Mouse (Mus musculus): ENCODE data around the gene Gm5294. TPM values are rescaled to one million over a fixed set of nuclear protein-coding genes. Genes with fewer than 3 reads are reported as not detected.

The Gm5294 gene
- total and polyA plus RNA-seq, 3 experiments, result not detected

DNA sequence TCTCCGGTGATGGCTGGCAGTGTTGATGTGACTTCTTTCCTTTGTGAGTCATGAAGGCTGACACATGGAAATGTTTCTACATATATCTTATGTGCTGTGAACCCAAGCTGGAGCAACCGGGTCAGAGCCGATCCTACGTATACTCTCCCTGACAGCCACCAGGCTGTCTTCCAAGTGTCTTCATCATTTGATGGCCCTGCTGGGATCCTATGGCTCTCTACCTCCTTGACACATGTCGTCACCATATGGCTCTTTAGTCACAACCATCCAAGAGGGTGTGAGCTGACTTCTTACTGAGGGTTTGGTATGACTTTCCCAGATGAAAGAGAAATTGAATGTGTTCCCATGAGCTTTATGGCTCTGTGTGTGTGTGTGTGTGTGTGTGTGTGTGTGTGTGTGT is 15.6 kb upstream of the Gm5294 start:
- no peak for ATAC-seq (ENCODE audit: extremely low read depth, insufficient number of reproducible peaks, low FRiP score, poor library complexity, severe bottlenecking)
- Histone ChIP-seq H3K9me3 (replicated peaks) (no peaks in the 10 kb centered on the region), H3K27me3 (ENCODE audit: insufficient read depth, low read length) (no peaks in the 10 kb centered on the region), H3K36me3 (replicated peaks) (no peaks in the 10 kb centered on the region), H3K4me3 (ENCODE audit: low read depth, low read length) (no peak overlapping the region), H3K4me1 (ENCODE audit: insufficient read depth, low read depth, low read length) (no peaks in the 10 kb centered on the region; the same call in 1 of the 2 replicates)
- DNase-seq (ENCODE audit: low spot score), result no peak
- TF ChIP-seq GATA1 (IDR thresholded peaks at IDR 0.05; ENCODE audit: borderline replicate concordance, low read length) (no peak), TAL1 (conservative IDR thresholded peaks at IDR 0.05; ENCODE audit: low read depth, low read length) (no peak), POLR2AphosphoS5 (IDR thresholded peaks at IDR 0.05; ENCODE audit: insufficient replicate concordance, low read depth, low read length) (no peak), GATA2 (IDR thresholded peaks at IDR 0.05; ENCODE audit: borderline replicate concordance, low read depth, low read length) (no peak), CTCF (IDR thresholded peaks at IDR 0.05; ENCODE audit: low read depth, low read length) (no peak)

DNA sequence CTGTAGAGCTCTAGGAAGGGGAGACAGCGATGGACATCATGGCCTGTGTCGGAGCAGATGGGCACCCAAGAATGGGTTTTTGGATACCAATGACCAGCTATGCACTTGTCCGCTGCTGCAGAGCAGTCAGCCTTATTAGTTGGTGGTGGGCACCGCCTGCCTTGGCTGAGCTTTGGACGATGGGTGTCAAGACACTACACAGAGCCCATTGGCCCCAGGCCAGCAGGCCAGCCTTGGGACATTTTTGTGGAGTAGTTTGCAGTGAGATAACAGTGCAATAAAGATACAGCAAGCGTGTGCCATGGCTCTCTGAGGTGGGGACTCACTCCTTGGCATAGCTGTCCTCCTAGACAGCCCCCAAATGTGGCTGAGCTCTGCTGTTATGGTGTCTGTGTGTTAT is 10.1 kb upstream of the Gm5294 start:
- H3K9me3 ChIP-seq (replicated peaks), result no peaks in the 10 kb centered on the region
- H3K36me3 ChIP-seq (replicated peaks), result no peaks in the 10 kb centered on the region
- TF ChIP-seq TAL1 (conservative IDR thresholded peaks at IDR 0.05; ENCODE audit: low read depth, low read length), result no peak
- no peak for TF ChIP-seq CTCF (IDR thresholded peaks at IDR 0.05; ENCODE audit: low read depth, low read length)
- TF ChIP-seq GATA1 (IDR thresholded peaks at IDR 0.05; ENCODE audit: borderline replicate concordance, low read length), result no peak
- no peak for TF ChIP-seq POLR2AphosphoS5 (IDR thresholded peaks at IDR 0.05; ENCODE audit: insufficient replicate concordance, low read depth, low read length)
- TF ChIP-seq GATA2 (IDR thresholded peaks at IDR 0.05; ENCODE audit: borderline replicate concordance, low read depth, low read length), result no peak
- DNase-seq (ENCODE audit: low spot score) (no peak), ATAC-seq (ENCODE audit: extremely low read depth, insufficient number of reproducible peaks, low FRiP score, poor library complexity, severe bottlenecking) (no peak; the same call in 1 of the 2 replicates)
- no peaks in the 10 kb centered on the region; the same call in 1 of the 2 replicates for H3K4me1 ChIP-seq (ENCODE audit: insufficient read depth, low read depth, low read length)
- no peak overlapping the region for H3K4me3 ChIP-seq (ENCODE audit: low read depth, low read length)
- no peaks in the 10 kb centered on the region for H3K27me3 ChIP-seq (ENCODE audit: insufficient read depth, low read length)

DNA sequence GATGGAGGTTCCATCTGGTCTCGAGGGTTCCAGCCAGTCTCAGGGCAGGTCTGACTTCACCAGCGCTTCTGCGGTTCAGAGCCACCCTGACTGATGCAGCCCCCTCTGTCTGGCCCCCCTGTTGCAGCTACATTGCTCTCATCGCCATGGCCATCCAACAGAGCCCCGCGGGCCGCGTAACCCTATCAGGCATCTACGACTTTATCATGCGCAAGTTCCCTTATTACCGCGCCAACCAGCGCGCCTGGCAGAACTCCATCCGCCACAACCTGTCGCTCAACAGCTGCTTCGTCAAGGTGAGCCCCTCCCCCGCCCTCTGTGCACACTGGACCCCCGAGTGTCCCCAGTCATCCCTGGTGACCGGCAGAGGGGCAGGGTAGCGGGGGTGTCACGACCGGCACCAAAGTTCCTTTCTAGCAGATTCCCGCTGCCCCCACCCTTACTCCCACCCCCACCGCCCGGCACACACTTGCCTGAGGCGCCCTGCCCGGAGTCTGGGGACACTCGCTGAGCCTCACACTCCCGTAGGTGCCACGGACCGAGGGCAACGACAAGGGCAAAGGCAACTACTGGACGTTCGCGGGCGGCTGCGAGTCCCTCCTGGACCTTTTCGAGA is 945 bp downstream of the Gm5294 start:
- peaks cover 18% of the 10 kb centered on the region for H3K9me3 ChIP-seq (replicated peaks)
- no peak overlapping the region; the same call in 1 of the 2 replicates for H3K4me3 ChIP-seq (ENCODE audit: low read depth, low read length)
- H3K27me3 ChIP-seq (ENCODE audit: insufficient read depth, low read length), result no peaks in the 10 kb centered on the region
- DNase-seq (ENCODE audit: low spot score) (no peak), ATAC-seq (ENCODE audit: extremely low read depth, insufficient number of reproducible peaks, low FRiP score, poor library complexity, severe bottlenecking) (no peak)
- H3K36me3 ChIP-seq (replicated peaks), result no peaks in the 10 kb centered on the region
- TF ChIP-seq GATA2 (IDR thresholded peaks at IDR 0.05; ENCODE audit: borderline replicate concordance, low read depth, low read length) (no peak), POLR2AphosphoS5 (IDR thresholded peaks at IDR 0.05; ENCODE audit: insufficient replicate concordance, low read depth, low read length) (no peak), TAL1 (conservative IDR thresholded peaks at IDR 0.05; ENCODE audit: low read depth, low read length) (no peak), CTCF (IDR thresholded peaks at IDR 0.05; ENCODE audit: low read depth, low read length) (no peak), GATA1 (IDR thresholded peaks at IDR 0.05; ENCODE audit: borderline replicate concordance, low read length) (no peak)
- no peaks in the 10 kb centered on the region for H3K4me1 ChIP-seq (ENCODE audit: insufficient read depth, low read depth, low read length)

DNA sequence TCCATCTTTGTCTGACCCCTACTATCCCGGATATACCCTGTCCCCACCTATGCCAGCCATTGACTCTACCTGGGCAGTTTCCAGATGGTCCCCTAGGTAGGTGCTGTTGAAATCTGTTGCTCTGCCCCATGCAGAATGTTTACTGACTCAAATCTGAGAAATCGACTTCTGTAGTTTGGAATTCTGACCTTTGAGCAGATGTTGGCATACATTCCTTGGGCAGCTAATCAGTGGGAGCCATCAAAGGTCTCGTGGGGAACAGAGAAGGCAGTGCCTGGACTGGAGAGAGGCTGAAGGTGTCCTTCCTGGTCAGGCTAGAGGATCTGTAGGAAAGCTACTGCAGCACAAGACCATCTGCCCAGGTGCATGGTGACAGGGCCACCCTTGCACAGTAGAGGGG is 5.2 kb downstream of the Gm5294 start:
- TF ChIP-seq POLR2AphosphoS5 (IDR thresholded peaks at IDR 0.05; ENCODE audit: insufficient replicate concordance, low read depth, low read length) (no peak), GATA1 (IDR thresholded peaks at IDR 0.05; ENCODE audit: borderline replicate concordance, low read length) (no peak), TAL1 (conservative IDR thresholded peaks at IDR 0.05; ENCODE audit: low read depth, low read length) (no peak), CTCF (IDR thresholded peaks at IDR 0.05; ENCODE audit: low read depth, low read length) (no peak), GATA2 (IDR thresholded peaks at IDR 0.05; ENCODE audit: borderline replicate concordance, low read depth, low read length) (no peak)

DNA sequence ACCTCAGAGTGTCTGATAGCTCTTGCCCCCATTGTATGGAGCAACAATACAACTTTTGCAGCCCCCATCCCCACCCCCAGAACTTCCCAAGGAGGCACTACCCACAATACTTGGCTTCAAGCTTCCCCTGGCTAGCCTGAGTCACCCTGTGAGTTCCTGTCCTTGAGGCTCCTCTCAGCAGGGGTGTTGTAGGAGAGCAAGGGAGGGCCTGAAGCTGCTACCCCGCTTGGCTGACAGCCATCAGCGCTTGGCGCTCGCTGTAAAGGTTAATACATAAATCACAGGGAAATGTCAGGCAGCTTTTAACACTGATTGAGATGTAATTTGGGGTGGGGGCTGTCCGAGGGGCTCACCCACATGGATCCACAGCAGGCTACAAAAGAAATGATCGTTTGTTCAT is 13.5 kb downstream of the Gm5294 start:
- DNase-seq (ENCODE audit: low spot score) (no peak), ATAC-seq (ENCODE audit: extremely low read depth, insufficient number of reproducible peaks, low FRiP score, poor library complexity, severe bottlenecking) (no peak)
- no peaks in the 10 kb centered on the region for H3K36me3 ChIP-seq (replicated peaks)

More for the DNA sequence above, 5.2 kb downstream of the Gm5294 start:
- Histone ChIP-seq H3K36me3 (replicated peaks) (no peaks in the 10 kb centered on the region), H3K4me3 (ENCODE audit: low read depth, low read length) (no peak overlapping the region), H3K4me1 (ENCODE audit: insufficient read depth, low read depth, low read length) (no peaks in the 10 kb centered on the region), H3K9me3 (replicated peaks) (peaks cover 8% of the 10 kb centered on the region; the same call in 1 of the 2 replicates), H3K27me3 (ENCODE audit: insufficient read depth, low read length) (no peaks in the 10 kb centered on the region)
- ATAC-seq (ENCODE audit: extremely low read depth, insufficient number of reproducible peaks, low FRiP score, poor library complexity, severe bottlenecking) (no peak), DNase-seq (ENCODE audit: low spot score) (no peak)

DNA sequence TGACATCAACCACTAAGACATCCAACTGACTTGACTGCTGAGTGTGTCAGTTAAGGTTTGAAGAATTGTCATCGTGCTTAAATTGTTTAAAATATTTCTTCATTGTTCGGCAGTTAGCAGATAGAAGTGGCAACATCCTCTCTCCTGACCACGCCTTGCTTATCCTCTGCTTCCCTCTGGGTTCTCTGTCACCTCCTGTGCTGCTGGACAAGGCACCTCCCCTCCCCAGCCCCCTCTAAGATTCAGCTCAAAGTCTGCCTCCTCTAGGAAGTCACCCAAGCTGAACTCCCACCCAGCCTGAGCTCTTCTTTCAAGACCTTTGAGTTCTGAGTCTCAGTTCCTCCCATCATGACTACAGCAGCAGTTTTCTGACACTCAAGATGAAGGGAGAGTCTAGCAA is 15.0 kb downstream of the Gm5294 start:
- H3K36me3 ChIP-seq (replicated peaks), result no peaks in the 10 kb centered on the region
- DNase-seq (ENCODE audit: low spot score), result no peak
- no peak overlapping the region for H3K4me3 ChIP-seq (ENCODE audit: low read depth, low read length)
- no peak for ATAC-seq (ENCODE audit: extremely low read depth, insufficient number of reproducible peaks, low FRiP score, poor library complexity, severe bottlenecking)
- no peak for TF ChIP-seq TAL1 (conservative IDR thresholded peaks at IDR 0.05; ENCODE audit: low read depth, low read length)
- no peak for TF ChIP-seq GATA1 (IDR thresholded peaks at IDR 0.05; ENCODE audit: borderline replicate concordance, low read length)
- TF ChIP-seq CTCF (IDR thresholded peaks at IDR 0.05; ENCODE audit: low read depth, low read length), result no peak
- TF ChIP-seq POLR2AphosphoS5 (IDR thresholded peaks at IDR 0.05; ENCODE audit: insufficient replicate concordance, low read depth, low read length), result no peak
- no peak for TF ChIP-seq GATA2 (IDR thresholded peaks at IDR 0.05; ENCODE audit: borderline replicate concordance, low read depth, low read length)
- H3K4me1 ChIP-seq (ENCODE audit: insufficient read depth, low read depth, low read length), result no peaks in the 10 kb centered on the region
- no peaks in the 10 kb centered on the region for H3K27me3 ChIP-seq (ENCODE audit: insufficient read depth, low read length)
- H3K9me3 ChIP-seq (replicated peaks), result no peaks in the 10 kb centered on the region

More for the DNA sequence above, 13.5 kb downstream of the Gm5294 start:
- TF ChIP-seq TAL1 (conservative IDR thresholded peaks at IDR 0.05; ENCODE audit: low read depth, low read length), result no peak
- no peak for TF ChIP-seq GATA1 (IDR thresholded peaks at IDR 0.05; ENCODE audit: borderline replicate concordance, low read length)
- TF ChIP-seq POLR2AphosphoS5 (IDR thresholded peaks at IDR 0.05; ENCODE audit: insufficient replicate concordance, low read depth, low read length), result no peak
- no peak for TF ChIP-seq CTCF (IDR thresholded peaks at IDR 0.05; ENCODE audit: low read depth, low read length)
- TF ChIP-seq GATA2 (IDR thresholded peaks at IDR 0.05; ENCODE audit: borderline replicate concordance, low read depth, low read length), result no peak
- Histone ChIP-seq H3K9me3 (replicated peaks) (no peaks in the 10 kb centered on the region), H3K4me3 (ENCODE audit: low read depth, low read length) (no peak overlapping the region), H3K27me3 (ENCODE audit: insufficient read depth, low read length) (no peaks in the 10 kb centered on the region), H3K4me1 (ENCODE audit: insufficient read depth, low read depth, low read length) (no peaks in the 10 kb centered on the region)
